Mouse (Mus musculus): ENCODE measurements at regions not wholly inside any gene's neighbourhood (a gene's known extent, or its start where the extent isn't known, plus 50 kb on each side); places are given as distances from the start of the nearest gene placed in this dataset.
"Not testable (repeated sequence)": the region's sequence is repeated elsewhere in the genome, so short reads cannot be mapped to it uniquely, and the experiment has no call there.

DNA sequence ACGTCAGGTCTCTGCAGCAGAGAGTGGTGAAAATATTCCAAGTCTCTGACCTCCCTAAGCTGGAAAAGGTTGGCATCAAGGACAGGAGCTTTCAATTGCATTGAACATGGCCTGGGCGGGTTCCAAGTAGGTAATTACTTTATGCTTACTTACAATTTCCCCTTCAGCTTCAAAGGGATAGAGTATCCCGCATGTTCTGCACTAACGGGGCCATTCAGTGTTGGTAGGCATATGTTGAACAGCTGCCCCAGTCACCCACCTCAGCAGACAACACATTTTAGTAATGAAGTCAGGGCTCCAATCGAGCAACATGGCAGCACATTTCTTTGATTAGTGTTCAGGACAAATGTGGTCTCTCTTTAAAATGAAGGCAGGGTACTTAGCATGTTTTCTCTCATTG, 366.2 kb downstream of the Sec16b start:
- H3K4me2 ChIP-seq (replicated peaks; ENCODE audit: low read depth): no peak overlapping the region
- TF ChIP-seq EP300 (optimal IDR thresholded peaks at IDR 0.05): no peak
- TF ChIP-seq CTCF (IDR thresholded peaks at IDR 0.05; ENCODE audit: low read depth): no peak

GRCm38 (mm10) chr1:157875006-157875405, 368.5 kb downstream of the Sec16b start:
- TF ChIP-seq CTCF (IDR thresholded peaks at IDR 0.05; ENCODE audit: low read depth): no peak
- no peaks in the 10 kb centered on the region for H3K27me3 ChIP-seq (ENCODE audit: control insufficient read depth, insufficient read depth, low read length)
- H3K36me3 ChIP-seq (ENCODE audit: control insufficient read depth, insufficient read depth, low read length): no peaks in the 10 kb centered on the region
- H3K4me2 ChIP-seq (replicated peaks; ENCODE audit: low read depth): no peak overlapping the region
- no peaks in the 10 kb centered on the region for H3K9me3 ChIP-seq (ENCODE audit: control insufficient read depth, low read length)
- no peak for ATAC-seq (ENCODE audit: low FRiP score, low TSS enrichment)
- no peak overlapping the region for H3K9ac ChIP-seq (ENCODE audit: low read length)
- no peak overlapping the region for H3K4me3 ChIP-seq (ENCODE audit: low read depth, low read length)
- WGBS: 66% methylated on average over 2 of the region's 2 CpGs
- H3K27ac ChIP-seq (replicated peaks): no peak overlapping the region
- H3K4me1 ChIP-seq (replicated peaks; ENCODE audit: control insufficient read depth, insufficient read depth): no peaks in the 10 kb centered on the region
- no peak for DNase-seq (ENCODE audit: low spot score)

More for the DNA sequence above, 366.2 kb downstream of the Sec16b start:
- H3K27ac ChIP-seq (replicated peaks): no peak overlapping the region
- no peaks in the 10 kb centered on the region for H3K9me3 ChIP-seq (ENCODE audit: control insufficient read depth, low read length)
- 81% methylated on average over 5 of the region's 5 CpGs for WGBS
- H3K4me1 ChIP-seq (replicated peaks; ENCODE audit: control insufficient read depth, insufficient read depth): no peaks in the 10 kb centered on the region
- H3K36me3 ChIP-seq (ENCODE audit: control insufficient read depth, insufficient read depth, low read length): no peaks in the 10 kb centered on the region
- H3K27me3 ChIP-seq (ENCODE audit: control insufficient read depth, insufficient read depth, low read length): no peaks in the 10 kb centered on the region
- H3K4me3 ChIP-seq (ENCODE audit: low read depth, low read length): no peak overlapping the region
- H3K9ac ChIP-seq (ENCODE audit: low read length): no peak overlapping the region
- DNase-seq (ENCODE audit: low spot score) (no peak), ATAC-seq (ENCODE audit: low FRiP score, low TSS enrichment) (no peak)

DNA sequence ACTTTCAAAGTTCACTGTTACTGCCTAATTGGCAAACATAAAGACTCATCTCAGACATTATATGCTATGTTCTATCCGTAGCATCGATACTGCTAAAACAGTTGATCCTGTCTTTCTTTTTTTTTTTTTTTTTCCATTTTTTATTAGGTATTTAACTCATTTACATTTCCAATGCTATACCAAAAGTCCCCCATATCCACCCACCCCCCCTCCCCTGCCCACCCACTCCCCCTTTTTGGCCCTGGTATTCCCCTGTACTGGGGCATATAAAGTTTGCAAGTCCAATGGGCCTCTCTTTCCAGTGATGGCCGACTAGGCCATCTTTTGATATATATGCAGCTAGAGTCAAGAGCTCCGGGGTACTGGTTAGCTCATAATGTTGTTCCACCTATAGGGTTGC, 370.6 kb downstream of the Sec16b start:
- not testable (repeated sequence) for H3K9ac ChIP-seq (ENCODE audit: low read length); DNase-seq (ENCODE audit: low spot score); H3K9me3 ChIP-seq (ENCODE audit: control insufficient read depth, low read length); H3K36me3 ChIP-seq (ENCODE audit: control insufficient read depth, insufficient read depth, low read length); H3K4me2 ChIP-seq (replicated peaks; ENCODE audit: low read depth); H3K27ac ChIP-seq (replicated peaks); ATAC-seq (ENCODE audit: low FRiP score, low TSS enrichment); H3K4me1 ChIP-seq (replicated peaks; ENCODE audit: control insufficient read depth, insufficient read depth); H3K4me3 ChIP-seq (ENCODE audit: low read depth, low read length); H3K27me3 ChIP-seq (ENCODE audit: control insufficient read depth, insufficient read depth, low read length)
- WGBS: 98% methylated on average over 2 of the region's 4 CpGs

DNA sequence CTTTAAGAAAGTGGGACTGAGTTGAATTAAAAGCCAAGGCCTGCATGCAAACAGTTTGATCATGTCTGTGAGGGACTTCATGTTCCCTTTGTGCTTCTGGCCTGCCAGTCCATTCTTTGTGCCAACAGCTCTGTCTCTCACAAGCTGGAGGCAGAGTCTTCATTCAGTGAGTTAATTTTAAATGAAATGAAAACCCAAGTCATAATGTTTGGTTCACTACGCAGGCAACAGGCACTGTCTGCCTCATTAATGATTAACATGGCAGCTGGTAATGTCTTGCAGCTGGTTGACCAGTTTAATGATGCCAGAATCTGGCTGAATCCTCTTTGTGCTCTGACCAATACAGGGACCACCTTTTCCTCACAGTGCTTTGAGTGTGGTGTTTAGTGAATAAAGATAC, 380.6 kb downstream of the Sec16b start:
- Histone ChIP-seq H3K4me2 (replicated peaks; ENCODE audit: low read depth) (no peak overlapping the region), H3K9ac (ENCODE audit: low read length) (no peak overlapping the region), H3K9me3 (ENCODE audit: control insufficient read depth, low read length) (no peaks in the 10 kb centered on the region), H3K27me3 (ENCODE audit: control insufficient read depth, insufficient read depth, low read length) (no peaks in the 10 kb centered on the region), H3K36me3 (ENCODE audit: control insufficient read depth, insufficient read depth, low read length) (no peaks in the 10 kb centered on the region), H3K27ac (replicated peaks) (no peak overlapping the region), H3K4me1 (replicated peaks; ENCODE audit: control insufficient read depth, insufficient read depth) (no peaks in the 10 kb centered on the region), H3K4me3 (ENCODE audit: low read depth, low read length) (no peak overlapping the region)
- 13% methylated on average over 1 of the region's 1 CpGs for WGBS
- TF ChIP-seq EP300 (optimal IDR thresholded peaks at IDR 0.05) (no peak), CTCF (IDR thresholded peaks at IDR 0.05; ENCODE audit: low read depth) (no peak)
- ATAC-seq (ENCODE audit: low FRiP score, low TSS enrichment) (no peak), DNase-seq (ENCODE audit: low spot score) (no peak)

GRCm38 (mm10) chr1:157888573-157888972, 382.0 kb downstream of the Sec16b start:
- Histone ChIP-seq H3K27ac (replicated peaks) (no peak overlapping the region), H3K9me3 (ENCODE audit: control insufficient read depth, low read length) (no peaks in the 10 kb centered on the region), H3K4me3 (ENCODE audit: low read depth, low read length) (no peak overlapping the region), H3K4me2 (replicated peaks; ENCODE audit: low read depth) (no peak overlapping the region), H3K36me3 (ENCODE audit: control insufficient read depth, insufficient read depth, low read length) (no peaks in the 10 kb centered on the region), H3K27me3 (ENCODE audit: control insufficient read depth, insufficient read depth, low read length) (no peaks in the 10 kb centered on the region), H3K4me1 (replicated peaks; ENCODE audit: control insufficient read depth, insufficient read depth) (no peaks in the 10 kb centered on the region), H3K9ac (ENCODE audit: low read length) (no peak overlapping the region)
- WGBS: 77% methylated on average over 7 of the region's 7 CpGs
- TF ChIP-seq CTCF (IDR thresholded peaks at IDR 0.05; ENCODE audit: low read depth) (no peak), EP300 (optimal IDR thresholded peaks at IDR 0.05) (no peak)
- ATAC-seq (ENCODE audit: low FRiP score, low TSS enrichment) (no peak), DNase-seq (ENCODE audit: low spot score) (no peak)

GRCm38 (mm10) chr1:157906168-157906567, 399.6 kb downstream of the Sec16b start:
- WGBS: 79% methylated on average over 2 of the region's 2 CpGs
- H3K9me3 ChIP-seq (ENCODE audit: control insufficient read depth, low read length): no peaks in the 10 kb centered on the region

More at GRCm38 (mm10) chr1:157906168-157906567, 399.6 kb downstream of the Sec16b start:
- Histone ChIP-seq H3K27ac (replicated peaks) (no peak overlapping the region), H3K9ac (ENCODE audit: low read length) (no peak overlapping the region), H3K4me1 (replicated peaks; ENCODE audit: control insufficient read depth, insufficient read depth) (no peaks in the 10 kb centered on the region), H3K4me3 (ENCODE audit: low read depth, low read length) (no peak overlapping the region), H3K4me2 (replicated peaks; ENCODE audit: low read depth) (no peak overlapping the region), H3K36me3 (ENCODE audit: control insufficient read depth, insufficient read depth, low read length) (no peaks in the 10 kb centered on the region), H3K27me3 (ENCODE audit: control insufficient read depth, insufficient read depth, low read length) (no peaks in the 10 kb centered on the region)
- TF ChIP-seq CTCF (IDR thresholded peaks at IDR 0.05; ENCODE audit: low read depth): no peak
- no peak for TF ChIP-seq EP300 (optimal IDR thresholded peaks at IDR 0.05)
- DNase-seq (ENCODE audit: low spot score): no peak
- no peak for ATAC-seq (ENCODE audit: low FRiP score, low TSS enrichment)
